Mouse (Mus musculus) MEL (cell line): Measurements from ENCODE around the gene Hdac4.

Experiments used
- CHD2 ChIP-seq: IDR thresholded peaks from 2 replicates; pipeline ENCODE4 v1.6.1; 2011; ENCODE audit warnings: low read length, improper control_type of control experiment
- CTCF ChIP-seq, 3 experiments: IDR thresholded peaks in 2 of 3; conservative IDR thresholded peaks in 1 of 3; 2 replicates each; pipeline ENCODE4 v1.5.1; 2011 to 2012; ENCODE audit warnings: low read length in 3 of 3, low read depth in 2 of 3, mild to moderate bottlenecking in 2 of 3, improper control_type of control experiment in 1 of 3, inconsistent platforms in 1 of 3, mixed read lengths in 1 of 3, moderate library complexity in 1 of 3; ENCODE audit not compliant: control insufficient read depth in 1 of 3, insufficient read depth in 1 of 3, poor library complexity in 1 of 3, severe bottlenecking in 1 of 3
- EP300 ChIP-seq, 2 experiments: IDR thresholded peaks; 2 replicates each; pipeline ENCODE4 v1.6.1; 2011; ENCODE audit warnings: improper control_type of control experiment in 2 of 2, low read length in 2 of 2, low read depth in 1 of 2, mild to moderate bottlenecking in 1 of 2
- GABPA ChIP-seq: IDR thresholded peaks from 2 replicates; pipeline ENCODE4 v1.6.1; 2012; ENCODE audit warnings: low read depth, mild to moderate bottlenecking, inconsistent platforms, low read length, improper control_type of control experiment, moderate library complexity
- HCFC1 ChIP-seq: IDR thresholded peaks from 2 replicates; pipeline ENCODE4 v1.6.1; 2012; ENCODE audit warnings: low read depth, mild to moderate bottlenecking, inconsistent platforms, low read length, improper control_type of control experiment, moderate library complexity
- MAX ChIP-seq: IDR thresholded peaks from 2 replicates; pipeline ENCODE4 v1.6.1; 2011; ENCODE audit warnings: low read length, improper control_type of control experiment
- MAZ ChIP-seq: IDR thresholded peaks from 2 replicates; pipeline ENCODE4 v1.6.1; 2012; ENCODE audit warnings: low read depth, mild to moderate bottlenecking, inconsistent platforms, low read length, improper control_type of control experiment
- NELFE ChIP-seq: IDR thresholded peaks from 2 replicates; pipeline ENCODE4 v1.6.1; 2011; ENCODE audit warnings: low read depth, low read length, improper control_type of control experiment
- NRF1 ChIP-seq: IDR thresholded peaks from 2 replicates; pipeline ENCODE4 v1.6.1; 2014; ENCODE audit warnings: low read depth, mild to moderate bottlenecking, inconsistent platforms, low read length, improper control_type of control experiment, moderate library complexity; ENCODE audit not compliant: poor library complexity, insufficient read depth, severe bottlenecking
- POLR2A ChIP-seq, 2 experiments: IDR thresholded peaks; 2 replicates each; pipeline ENCODE4 v1.6.1; 2011 to 2012; ENCODE audit warnings: low read length in 2 of 2, mild to moderate bottlenecking in 2 of 2, control low read depth in 1 of 2, improper control_type of control experiment in 1 of 2, low read depth in 1 of 2, moderate library complexity in 1 of 2; ENCODE audit not compliant: control insufficient read depth in 1 of 2, insufficient read depth in 1 of 2, poor library complexity in 1 of 2
- POLR2AphosphoS2 ChIP-seq: IDR thresholded peaks from 2 replicates; pipeline ENCODE4 v1.6.1; 2011; ENCODE audit warnings: low read length, improper control_type of control experiment
- RAD21 ChIP-seq: IDR thresholded peaks from 2 replicates; pipeline ENCODE4 v1.6.1; 2011; ENCODE audit warnings: mild to moderate bottlenecking, low read depth, low read length, improper control_type of control experiment
- TAL1 ChIP-seq: IDR thresholded peaks from 2 replicates; pipeline ENCODE4 v1.6.1; 2012; ENCODE audit warnings: mild to moderate bottlenecking, inconsistent platforms, low read length, moderate library complexity, mixed read lengths

DNA sequence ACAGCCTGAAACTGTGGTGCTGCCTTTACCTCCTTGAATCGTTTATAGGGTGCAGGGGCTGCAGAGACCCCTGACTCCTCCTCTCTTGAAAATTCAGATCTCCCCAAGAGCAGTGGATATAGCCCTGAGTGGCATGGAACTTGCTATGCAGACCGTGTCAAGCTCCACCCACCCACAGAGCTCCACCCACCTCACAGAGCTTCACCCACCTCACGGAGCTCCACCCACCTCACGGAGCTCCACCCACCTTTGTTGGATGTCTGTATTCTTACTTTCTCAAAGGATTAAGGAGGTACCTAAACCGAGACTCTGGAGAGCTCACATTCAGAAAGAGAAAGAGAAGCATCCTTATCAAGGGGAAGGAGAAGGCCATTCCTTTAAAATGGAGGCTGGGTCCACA, 279.5 kb downstream of the Hdac4 start:
- TF ChIP-seq EP300 (IDR thresholded peaks at IDR 0.05; ENCODE audit: low read depth in 1 of 2, low read length in 2 of 2) (no peak), NRF1 (no peak), CHD2 (no peak), TAL1 (no peak), CTCF (IDR thresholded peaks at IDR 0.05 in 2 of 3, conservative IDR thresholded peaks at IDR 0.05 in 1 of 3; ENCODE audit: control insufficient read depth in 1 of 3, insufficient read depth in 1 of 3, low read depth in 2 of 3, low read length in 3 of 3, poor library complexity in 1 of 3, severe bottlenecking in 1 of 3) (no peak), POLR2A (IDR thresholded peaks at IDR 0.05; ENCODE audit: control insufficient read depth in 1 of 2, insufficient read depth in 1 of 2, low read depth in 1 of 2, low read length in 2 of 2, poor library complexity in 1 of 2) (no peak), MAZ (no peak), GABPA (no peak), RAD21 (no peak), NELFE (no peak), HCFC1 (no peak), POLR2AphosphoS2 (no peak), MAX (no peak)
